Mouse (Mus musculus) brain, embryonic 14.5 days (tissue): ENCODE results near the gene Gsto1.

Experiments
- CTCF ChIP-seq: fragments of 200-500 bp; IDR thresholded peaks from 2 replicates; pipeline ENCODE4 v1.5.1; 2012; ENCODE audit warnings: inconsistent platforms, mild to moderate bottlenecking, moderate library complexity, borderline replicate concordance; ENCODE audit not compliant: insufficient read depth, insufficient read length; ENCODE audit errors: extremely low read depth
- POLR2A ChIP-seq: fragments of 200-500 bp; IDR thresholded peaks from 2 replicates; pipeline ENCODE4 v1.6.1; 2012; ENCODE audit warnings: mild to moderate bottlenecking, inconsistent platforms, borderline replicate concordance; ENCODE audit not compliant: poor library complexity, insufficient read depth, insufficient read length, severe bottlenecking; ENCODE audit errors: extremely low read depth

DNA sequence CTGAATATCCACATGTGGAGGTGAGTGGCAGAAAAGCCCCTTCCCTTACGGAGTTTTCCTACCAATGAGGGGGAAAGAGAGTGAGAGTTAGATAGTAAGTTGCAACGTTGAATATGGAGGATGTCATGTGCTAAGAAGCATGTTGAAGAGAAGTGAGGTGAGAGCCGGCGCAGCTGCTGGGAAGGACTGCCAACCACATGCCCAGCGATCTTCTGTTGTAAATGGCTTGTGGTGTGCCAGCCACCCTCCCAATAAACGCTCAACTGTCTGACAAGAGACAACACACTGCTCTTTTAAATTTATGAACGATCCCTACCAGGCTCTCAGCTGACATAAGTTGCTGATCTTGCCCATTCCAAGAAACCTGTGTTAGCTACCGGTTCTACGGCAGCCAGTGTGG lies 37.1 kb upstream of the Gsto1 start:
- TF ChIP-seq CTCF, result no peak
- no peak for TF ChIP-seq POLR2A
